Mouse (Mus musculus) CD4-positive, CD25-positive, alpha-beta regulatory T cell, adult 4 months (primary cell): Measurements from ENCODE around the gene Becn1. TPM values are rescaled to one million over a fixed set of nuclear protein-coding genes. Genes with fewer than 3 reads are reported as not detected.

Experiments used
- ATAC-seq: one replicate; pipeline ENCODE4 v1.8.0; 2017
- polyA plus RNA-seq, 2 experiments: library from polyadenylated mRNA; unstranded; fragments of 100-300 nt; shearing (Covaris generic); gene quantifications; one replicate each; pipeline ENCODE4 v1.2.1; 2017

Becn1 gene
- polyA plus RNA-seq, 2 experiments from 2014 or later: 68.1 to 99.6 TPM

DNA sequence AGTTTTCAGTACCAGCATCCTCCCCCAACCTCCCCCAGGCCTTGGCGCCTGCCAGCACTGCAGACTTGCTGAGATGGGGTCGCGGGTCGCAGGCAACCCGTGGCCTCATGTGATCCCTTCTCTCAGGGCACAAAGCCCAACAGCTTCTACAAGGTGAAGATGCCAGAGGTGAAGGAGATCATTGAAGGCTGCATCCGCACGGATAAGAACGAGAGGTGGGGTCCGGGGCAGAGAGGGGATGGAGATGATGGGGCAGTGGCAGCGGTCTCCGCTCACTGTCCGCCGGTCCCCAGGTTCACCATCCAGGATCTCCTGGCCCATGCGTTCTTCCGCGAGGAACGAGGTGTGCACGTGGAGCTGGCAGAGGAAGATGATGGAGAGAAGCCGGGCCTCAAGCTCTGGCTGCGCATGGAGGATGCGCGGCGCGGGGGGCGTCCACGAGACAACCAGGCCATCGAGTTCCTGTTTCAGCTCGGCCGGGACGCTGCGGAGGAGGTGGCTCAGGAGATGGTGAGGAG lies 37.1 kb downstream of the Becn1 start:
- ATAC-seq: no peak

DNA sequence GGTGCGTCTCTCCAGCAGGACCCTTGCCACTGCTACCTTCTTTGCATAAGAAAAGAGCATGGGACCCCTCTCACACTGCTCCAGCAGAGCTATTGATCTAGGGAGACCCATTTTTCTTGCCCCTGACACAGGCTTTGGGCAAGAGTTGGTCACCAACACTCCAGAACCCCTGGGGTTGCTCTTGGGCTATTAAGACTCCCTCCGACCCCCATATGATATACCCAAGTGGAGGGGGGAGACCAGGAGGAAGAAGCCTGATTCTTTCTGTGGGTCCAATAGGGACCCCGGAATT lies 38.2 kb downstream of the Becn1 start:
- ATAC-seq: no peak

DNA sequence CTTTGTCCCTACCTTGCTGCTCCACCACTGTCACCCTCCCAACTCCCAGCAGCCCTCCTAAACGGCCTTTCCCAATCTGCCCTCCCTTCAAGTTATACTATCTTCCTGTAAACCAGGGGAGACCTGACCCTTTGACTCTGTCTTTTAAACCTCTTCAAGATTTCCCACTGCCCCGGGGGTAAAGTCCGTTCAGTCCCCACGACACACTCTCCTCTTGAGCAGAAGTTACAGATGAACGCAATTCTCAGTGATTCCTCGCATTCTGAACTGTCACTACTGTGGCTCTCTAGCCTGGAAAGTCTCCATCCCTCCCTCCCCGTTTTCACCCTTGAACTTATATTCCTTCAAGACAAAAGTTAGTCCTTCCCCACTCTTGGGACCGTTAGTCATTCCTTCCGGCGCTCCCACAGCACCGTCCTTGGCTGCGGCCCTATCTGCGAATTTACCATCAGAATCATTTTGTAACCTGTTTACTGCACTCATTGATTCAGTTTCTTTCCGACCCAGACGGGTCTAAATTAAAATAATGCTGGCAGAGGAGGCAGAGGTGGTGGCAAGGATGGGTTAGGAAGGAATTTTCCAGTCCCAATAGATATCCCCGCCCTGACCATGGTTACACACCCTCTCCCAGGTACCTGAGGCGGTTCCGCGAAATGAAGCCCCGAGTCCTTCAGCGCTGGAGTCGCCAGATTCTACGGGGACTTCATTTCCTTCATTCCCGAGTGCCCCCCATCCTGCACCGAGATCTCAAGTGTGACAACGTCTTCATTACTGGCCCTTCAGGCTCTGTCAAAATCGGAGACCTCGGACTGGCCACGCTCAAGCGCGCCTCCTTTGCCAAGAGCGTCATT lies 38.7 kb downstream of the Becn1 start:
- no peak for ATAC-seq

DNA sequence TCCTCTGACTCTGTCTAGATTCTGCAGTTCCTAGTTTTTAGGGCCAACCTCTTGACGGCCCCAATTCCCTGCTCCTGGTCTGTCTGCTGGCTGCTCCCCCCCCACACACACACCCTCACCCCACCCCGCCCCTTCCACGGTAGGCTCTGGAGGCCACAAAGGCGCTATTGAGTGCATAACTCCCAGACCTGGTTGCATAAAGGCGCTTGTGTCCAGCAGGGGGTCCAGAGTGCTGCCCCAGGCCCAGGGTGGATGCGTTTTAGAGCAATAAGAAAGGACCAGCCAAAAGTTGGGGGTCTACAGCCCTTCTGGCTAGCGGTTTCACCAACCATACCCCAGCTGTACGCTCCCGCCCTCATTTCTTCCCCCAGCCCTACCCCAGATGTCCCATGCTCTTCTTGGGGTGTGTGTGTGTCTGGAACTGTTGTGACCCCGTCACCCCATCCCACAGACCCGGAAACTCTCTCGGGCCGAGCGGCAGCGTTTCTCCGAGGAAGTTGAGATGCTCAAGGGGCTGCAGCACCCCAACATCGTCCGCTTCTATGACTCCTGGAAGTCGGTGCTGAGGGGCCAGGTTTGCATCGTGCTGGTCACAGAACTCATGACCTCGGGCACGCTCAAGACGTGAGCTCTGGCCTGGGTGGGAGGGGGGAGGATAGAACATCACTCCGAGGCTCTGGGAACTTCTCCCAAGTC lies 39.7 kb downstream of the Becn1 start:
- ATAC-seq: no peak

DNA sequence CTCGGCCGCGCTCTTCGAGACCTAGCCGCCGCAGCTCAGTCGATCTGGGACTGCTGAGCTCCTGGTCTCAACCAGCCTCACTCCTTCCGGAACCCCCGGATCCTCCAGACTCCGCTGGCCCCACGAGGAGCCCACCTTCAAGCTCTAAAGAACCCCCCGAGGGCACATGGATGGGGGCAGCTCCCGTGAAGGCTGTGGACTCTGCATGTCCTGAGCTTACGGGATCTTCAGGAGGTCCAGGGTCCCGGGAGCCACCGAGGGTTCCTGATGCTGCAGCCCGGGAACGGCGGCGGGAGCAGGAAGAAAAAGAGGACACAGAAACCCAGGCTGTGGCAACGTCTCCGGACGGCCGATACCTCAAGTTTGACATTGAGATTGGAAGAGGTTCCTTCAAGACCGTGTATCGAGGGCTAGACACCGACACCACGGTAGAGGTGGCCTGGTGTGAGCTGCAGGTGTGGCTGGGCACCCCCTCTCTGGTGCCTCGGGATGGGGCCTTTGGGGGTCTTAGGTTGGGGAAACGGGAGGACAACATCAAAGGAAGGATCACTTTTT lies 41.2 kb downstream of the Becn1 start:
- no peak for ATAC-seq

DNA sequence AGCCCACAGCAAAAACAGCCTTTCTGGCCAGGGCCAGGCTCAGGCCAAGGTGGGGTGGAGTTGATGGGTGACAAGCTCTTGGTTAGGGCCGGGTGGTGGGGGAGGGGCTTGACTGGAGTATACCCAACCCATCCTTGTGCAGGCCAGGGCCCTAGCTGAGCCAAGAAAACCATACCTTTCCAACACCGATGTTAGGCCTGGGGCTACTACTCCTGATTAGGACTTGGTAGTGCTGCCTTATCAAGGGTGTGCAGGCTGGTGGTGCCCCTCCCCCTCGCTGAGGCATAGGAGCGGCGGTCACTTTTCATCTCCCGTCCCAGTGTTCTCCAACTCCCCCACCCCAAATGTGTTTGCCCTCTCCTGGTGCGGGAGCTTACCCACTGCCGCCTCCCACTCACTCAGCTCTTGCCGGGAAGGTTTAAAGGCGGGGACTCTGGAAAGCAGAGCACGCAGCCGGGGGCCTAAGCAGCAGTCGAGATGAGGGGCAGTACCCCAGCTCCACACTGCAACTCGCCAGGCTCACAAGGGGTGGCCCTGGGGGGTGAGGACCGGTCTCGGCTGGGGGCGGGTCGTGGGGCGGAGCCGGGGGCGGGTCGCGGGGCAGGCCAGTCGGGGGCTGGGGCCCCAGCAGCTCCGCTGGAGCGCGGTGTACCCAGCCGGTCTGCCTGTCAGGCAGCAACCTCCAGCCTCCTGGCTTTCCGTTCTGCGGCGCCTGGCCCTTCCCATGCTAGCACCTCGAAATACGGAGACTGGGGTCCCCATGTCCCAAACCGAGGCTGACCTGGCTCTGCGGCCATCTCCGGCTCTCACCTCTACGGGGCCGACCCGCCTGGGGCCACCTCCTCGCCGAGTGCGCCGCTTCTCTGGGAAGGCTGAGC lies 41.9 kb downstream of the Becn1 start, which contains the start of gene Wnk4:
Wnk4 (plus strand) TSS at position 620 of the 878 bp plus-strand sequence.
- ATAC-seq: no peak

DNA sequence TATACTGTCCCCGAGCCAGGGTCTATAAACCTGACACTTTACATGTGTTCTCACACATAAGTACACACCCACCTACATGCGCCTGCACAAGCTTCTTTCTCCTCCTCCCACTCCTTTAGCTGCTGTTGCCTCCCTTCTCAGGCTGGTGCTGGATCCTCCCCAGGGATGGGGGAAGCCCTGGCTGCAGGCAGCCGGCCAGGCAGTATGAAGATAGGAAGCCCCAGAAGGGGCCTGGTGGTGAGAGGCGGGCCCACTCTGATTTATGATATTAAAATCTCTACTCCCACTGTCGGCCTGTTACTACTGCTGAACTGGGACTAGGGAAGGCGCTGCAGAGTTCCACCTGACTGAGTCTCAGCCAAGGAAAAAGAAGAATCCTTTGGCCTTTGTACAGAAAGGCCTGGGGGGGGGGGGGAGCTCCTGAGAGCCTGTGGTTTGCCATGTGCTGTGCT lies 42.8 kb downstream of the Becn1 start:
- ATAC-seq: no peak

DNA sequence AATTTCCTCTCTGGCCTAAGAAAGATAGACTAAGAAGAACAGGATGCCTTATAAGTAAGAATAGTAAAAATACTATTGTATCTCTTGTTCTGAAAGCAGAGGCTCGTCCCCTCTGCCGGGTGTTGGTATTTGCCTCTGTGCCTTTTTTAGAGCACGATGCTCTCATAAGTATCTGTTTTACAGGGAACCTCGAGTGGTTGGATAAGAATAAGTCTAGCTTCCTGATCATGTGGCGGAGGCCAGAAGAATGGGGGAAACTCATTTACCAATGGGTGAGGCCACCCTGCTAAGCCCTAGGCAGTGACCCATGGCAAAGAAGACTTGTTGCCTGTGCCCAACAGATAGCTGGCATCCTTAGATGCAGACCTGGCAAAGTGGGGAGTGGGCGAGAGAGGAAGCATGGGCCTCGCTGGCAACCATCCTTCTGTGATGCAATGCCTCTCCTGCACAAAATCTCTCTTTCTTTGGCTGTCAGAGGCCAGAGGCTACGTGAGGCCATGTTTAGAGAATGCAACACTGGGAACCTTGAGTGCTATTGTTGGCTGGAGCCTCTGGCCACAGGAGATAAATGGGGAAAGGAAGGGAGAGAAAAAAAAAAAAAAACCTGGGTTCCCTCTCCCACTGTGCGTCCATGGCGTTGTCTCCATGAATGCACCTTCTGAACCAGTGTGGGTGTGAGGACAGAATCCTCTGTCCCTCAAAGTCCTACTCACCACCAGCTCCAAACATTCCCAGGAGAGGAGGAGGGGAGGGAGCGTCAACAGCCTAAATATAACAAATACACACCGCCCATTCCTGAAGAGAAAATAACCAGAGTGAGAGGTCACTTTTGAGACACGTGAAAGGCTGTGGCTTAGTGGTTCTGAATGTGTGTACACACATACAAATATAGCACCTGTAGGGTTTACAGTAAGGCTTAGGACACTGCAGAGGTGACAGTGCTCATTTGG lies 46.0 kb downstream of the Becn1 start:
- ATAC-seq: no peak

DNA sequence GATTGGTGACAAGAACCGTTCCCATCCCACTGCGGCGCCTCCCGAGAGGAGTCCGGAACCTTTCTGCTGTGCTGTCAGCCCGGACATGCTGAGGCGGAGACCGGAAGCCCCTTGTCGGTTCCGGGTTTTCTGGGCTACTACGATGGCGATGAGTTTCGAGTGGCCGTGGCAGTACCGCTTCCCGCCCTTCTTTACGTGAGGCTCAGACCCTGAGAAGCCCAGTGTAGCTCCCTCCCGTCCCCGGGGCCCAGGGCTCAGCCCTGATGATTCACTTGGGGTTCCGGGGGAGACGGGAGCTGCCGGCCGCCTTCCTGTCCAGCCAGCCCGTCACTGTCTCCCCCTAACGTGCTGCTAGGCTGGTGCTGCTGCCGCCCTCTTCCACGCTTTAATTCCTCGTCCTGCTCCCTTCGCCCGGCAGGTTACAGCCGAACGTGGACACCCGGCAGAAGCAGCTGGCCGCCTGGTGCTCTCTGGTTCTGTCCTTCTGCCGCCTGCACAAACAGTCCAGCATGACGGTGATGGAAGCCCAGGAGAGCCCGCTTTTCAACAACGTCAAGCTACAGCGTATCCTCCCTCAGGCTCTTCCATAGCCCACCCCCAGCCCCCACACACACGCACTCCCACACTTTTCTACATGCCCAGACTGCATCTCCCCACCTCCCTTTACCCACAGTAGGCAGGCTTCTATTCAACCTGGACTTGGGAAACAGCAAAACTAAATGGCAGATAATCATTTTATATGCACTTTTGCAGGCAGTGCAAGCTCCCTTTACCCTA lies 48.3 kb downstream of the Becn1 start, which contains the start of gene Vps25:
Vps25 (plus strand) TSS at position 95 of the 777 bp plus-strand sequence.
- peak; percentile 97 for ATAC-seq

DNA sequence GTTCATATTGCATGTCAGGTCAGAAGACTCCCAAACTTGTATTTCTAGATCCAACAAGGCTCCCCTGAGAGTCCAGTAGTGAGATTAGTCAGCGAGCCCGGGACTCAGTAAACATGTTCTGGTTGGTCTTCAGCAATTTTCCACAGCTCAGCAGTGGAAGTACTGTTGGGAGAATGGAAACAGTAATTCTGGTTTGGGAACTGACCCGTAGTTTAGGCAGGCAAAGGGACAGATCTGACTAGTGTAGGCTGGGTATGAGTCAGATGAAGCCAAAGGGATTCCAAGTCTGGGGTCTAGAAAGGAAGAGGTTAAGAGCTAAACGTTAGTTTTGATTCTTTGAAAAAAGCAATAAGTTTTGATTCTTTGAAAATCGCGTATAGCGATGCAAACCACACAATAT lies 49.1 kb downstream of the Becn1 start:
- no peak for ATAC-seq

DNA sequence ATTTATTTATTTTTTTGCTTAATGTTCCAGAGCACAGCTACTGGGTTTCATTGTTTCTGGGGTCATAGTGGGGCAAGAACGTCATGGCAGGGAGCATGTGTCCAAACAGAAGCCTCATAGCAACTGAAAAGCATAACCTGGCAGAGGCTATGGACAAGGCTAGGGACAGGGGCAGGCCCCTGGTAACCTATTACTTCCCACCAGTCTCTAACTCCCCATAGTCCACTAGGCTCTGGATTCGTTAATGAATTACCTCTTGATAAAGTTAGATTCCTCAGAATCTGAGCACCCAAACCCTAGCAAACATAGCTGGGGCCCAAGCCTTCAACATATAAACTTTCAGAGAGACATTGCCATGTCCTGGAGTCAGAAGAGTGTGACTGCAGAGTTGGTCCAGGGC lies 51.1 kb downstream of the Becn1 start:
- ATAC-seq: no peak

DNA sequence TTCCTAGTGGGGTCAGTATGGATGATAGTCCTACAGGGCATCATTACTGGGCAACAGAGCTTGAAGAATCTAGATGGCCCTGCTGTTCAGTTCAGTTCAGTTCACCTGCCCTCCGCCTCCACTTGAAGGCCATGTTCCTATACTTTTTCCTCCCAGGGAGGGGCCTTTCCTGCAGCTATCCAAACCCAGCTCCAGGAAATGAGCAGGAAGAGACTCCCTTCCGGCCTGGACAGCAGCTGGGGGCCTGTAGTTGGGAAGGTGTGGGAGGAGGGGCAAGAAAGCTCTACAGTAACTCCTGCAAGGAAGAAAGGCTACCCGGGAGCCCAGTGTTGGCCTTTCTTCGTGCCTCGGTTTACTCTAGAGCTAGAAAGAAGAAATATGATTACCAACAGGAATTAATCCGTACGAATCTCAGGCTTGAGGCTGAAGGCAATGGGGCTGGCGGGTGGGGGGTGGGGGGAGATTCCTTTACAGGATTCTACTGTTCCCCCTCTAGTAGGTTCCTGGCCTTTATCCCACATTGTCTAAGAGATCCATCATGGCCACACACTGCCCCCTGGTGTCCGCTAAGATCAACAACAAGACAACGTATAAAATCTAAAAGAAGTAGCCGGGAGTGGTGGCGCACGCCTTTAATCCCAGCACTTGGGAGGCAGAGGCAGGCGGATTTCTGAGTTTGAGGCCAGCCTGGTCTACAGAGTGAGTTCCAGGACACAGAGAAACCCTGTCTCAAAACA lies 53.7 kb downstream of the Becn1 start:
- ATAC-seq: peak; percentile 33

DNA sequence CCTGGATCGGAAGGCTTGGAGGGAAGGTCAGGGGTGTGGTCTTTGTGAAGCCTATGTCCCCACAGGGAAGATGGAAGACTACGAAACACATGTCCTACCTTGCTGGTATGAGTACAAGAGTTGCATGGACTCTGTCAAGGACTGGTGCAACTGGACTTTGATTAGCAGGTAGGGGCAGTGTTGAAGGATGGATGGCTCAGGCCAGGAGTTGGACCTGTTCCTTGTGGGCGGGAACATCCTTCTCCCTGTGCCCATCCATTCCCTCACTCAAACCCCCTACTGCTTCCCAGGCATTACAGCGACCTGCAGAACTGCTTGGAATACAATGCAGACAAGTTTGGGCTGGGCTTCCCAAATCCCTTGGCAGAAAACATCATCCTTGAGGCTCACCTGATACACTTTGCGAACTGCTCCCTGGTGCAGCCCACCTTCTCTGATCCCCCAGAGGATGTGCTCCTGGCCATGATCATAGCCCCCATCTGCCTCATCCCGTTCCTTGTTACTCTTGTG lies 54.5 kb downstream of the Becn1 start:
- ATAC-seq: no peak

DNA sequence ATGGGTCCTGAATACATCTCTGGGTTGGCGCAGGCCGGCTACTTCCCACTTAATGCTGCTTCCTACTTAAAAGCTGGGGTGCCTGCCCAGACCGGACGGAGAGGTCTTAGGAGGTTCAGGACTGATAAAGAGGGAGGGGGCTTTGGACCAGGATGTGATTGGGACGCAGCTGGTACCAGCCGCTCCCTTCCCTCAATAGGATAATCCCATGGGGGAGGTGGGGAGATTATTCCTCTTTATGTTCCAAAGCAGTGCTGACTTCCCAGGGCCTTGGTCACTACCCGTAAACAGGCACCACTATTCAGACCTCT lies 55.4 kb downstream of the Becn1 start:
- no peak for ATAC-seq

DNA sequence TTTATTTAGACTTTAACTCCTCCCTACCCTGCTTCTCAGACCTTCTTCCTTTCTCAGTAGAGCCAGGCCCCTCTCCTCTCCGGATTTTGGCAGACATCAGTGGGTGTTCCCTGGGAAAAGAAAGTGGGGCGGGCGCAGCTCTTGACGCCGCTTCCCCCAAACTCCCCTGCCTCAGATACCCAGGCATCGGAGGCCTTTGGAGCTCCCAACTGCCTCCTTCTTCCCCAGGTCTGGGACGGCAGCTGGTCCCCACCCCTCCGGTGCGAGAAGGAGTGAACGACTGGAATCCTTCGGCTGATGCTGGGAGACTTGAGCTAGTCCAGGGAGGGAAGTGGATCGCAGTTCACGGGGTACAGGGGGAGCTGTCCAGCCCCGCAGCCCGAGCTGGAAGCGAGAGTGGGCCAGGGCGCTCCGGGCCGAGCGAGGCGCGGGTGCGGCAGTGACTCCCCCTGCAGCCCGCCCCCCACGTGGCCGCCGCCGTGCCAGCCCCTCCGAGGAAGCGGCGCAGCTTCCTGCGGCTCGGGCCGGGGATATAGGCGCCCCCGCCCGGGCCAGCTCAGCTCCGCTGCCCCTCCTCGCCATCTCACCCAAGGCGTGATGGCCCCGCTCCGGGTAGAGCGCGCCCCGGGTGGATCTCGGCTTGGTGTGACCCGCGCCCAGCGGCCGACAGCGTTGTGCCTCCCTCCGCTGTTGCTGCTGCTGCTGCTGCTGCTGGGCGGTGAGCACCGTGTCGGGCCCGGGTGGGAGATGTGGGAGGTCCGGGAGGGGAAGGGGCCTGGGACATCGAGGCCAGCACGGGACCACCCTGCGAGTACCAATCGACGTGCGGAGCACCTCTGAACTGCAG lies 56.0 kb downstream of the Becn1 start, which contains the start of gene Ramp2:
Ramp2 (plus strand) TSS at position 174 of the 847 bp plus-strand sequence.
- ATAC-seq: no peak

DNA sequence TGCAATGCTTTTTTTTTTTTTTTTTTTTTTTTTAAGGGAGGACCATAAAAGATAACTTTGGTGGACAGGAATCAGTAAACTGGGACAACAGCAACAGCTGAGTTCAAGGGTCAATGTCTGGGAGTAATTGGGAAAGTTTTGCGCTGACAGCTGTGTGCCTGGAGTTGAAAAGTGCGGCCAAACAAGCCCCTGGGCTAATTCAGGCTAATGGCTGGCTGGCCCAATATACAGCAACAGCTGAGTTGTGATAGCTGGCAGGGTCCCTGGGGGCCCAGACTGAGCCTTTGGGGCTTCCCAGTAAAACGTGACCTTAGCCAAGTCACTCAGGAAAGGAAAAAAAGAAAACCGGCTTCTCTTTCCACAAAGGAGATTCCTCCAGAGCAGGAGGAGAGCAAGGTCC lies 57.0 kb downstream of the Becn1 start:
- ATAC-seq: no peak

DNA sequence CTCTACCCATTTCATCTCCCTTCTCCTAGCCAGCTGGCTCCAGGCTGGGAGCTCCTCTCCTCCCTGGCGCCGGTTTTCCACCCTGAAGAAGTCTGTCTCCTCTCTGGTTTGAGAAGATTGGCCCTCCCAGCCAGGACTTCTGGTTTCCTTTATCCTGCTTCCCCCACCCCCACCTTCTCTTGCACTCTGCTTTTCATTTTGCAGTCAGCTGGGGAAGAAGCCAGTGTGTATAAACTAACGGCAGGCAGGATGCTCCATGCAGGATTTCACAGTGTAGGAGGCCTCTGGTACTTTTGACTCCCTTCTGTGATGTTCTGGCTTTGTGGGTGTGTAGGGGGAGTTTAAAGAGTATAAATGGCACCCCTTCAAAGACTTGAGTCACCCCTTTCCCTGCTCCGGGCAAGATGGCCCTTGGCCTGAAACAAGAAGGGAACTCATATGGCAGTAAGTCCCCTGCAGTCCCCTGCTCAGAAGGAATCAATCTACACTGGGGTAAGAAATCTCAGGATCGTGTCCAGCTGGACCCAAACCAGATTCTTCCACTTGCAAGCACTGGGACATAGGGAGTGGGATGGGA lies 63.9 kb downstream of the Becn1 start:
- ATAC-seq: no peak

DNA sequence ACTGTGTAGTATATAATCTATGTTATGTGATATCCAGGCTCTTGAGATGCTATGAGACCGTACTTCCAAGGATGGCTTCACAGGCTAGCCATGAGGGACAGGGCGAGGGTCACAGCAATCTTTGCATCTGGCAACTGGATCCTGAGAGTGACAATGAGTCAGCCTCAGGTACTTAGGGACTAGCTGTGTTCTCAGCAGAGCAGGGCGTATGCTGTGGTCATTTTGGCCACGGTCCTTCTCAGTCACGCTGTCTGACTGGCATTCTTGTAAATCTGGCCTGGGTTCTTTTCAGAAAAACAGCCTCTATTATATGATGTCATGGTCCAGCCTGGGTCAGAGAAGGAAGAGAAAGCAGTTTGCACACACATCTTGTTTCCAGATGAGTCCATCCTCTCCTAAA lies 65.3 kb downstream of the Becn1 start:
- ATAC-seq: no peak
